Mouse (Mus musculus) intestine, embryonic 16.5 days (tissue): Measurements from ENCODE around the gene Pkm. TPM values are rescaled to one million over a fixed set of nuclear protein-coding genes. Genes with fewer than 3 reads are reported as not detected.

Experiments
- ATAC-seq: fragments of 200-750 bp; cut with Nextera tagmentation; 2 replicates; pipeline ENCODE4 v1.8.0; 2017; ENCODE audit warnings: moderate TSS enrichment, moderate library complexity
- H3K27ac ChIP-seq: fragments of 300-500 bp; sonication (generic); 2 replicates; pipeline ENCODE4 v1.5.1; 2014; ENCODE audit warnings: mild to moderate bottlenecking, low read length
- H3K27me3 ChIP-seq: fragments of 300-500 bp; sonication (generic); replicated peaks from 2 replicates; pipeline ENCODE4 v1.6.1; 2014; ENCODE audit warnings: low read length, control low read depth, mixed read lengths; ENCODE audit not compliant: control insufficient read depth, insufficient read depth
- H3K36me3 ChIP-seq: fragments of 300-500 bp; sonication (generic); 2 replicates; pipeline ENCODE4 v1.6.1; 2014; ENCODE audit warnings: low read length, control low read depth; ENCODE audit not compliant: control insufficient read depth, insufficient read depth
- H3K4me1 ChIP-seq: fragments of 300-500 bp; sonication (generic); 2 replicates; pipeline ENCODE4 v1.6.1; 2014; ENCODE audit warnings: low read length, control low read depth, mixed read lengths; ENCODE audit not compliant: control insufficient read depth, insufficient read depth
- H3K4me2 ChIP-seq: fragments of 300-500 bp; sonication (generic); 2 replicates; pipeline ENCODE4 v1.6.1; 2014; ENCODE audit warnings: low read depth, low read length, control low read depth
- H3K4me3 ChIP-seq: fragments of 300-500 bp; sonication (generic); 2 replicates; pipeline ENCODE4 v1.5.1; 2014; ENCODE audit warnings: mild to moderate bottlenecking, low read length
- H3K9ac ChIP-seq: fragments of 300-500 bp; sonication (generic); 2 replicates; pipeline ENCODE4 v1.6.1; 2014; ENCODE audit warnings: low read depth, low read length
- H3K9me3 ChIP-seq: fragments of 300-500 bp; sonication (generic); 2 replicates; pipeline ENCODE4 v1.6.1; 2016; ENCODE audit warnings: low read length, control low read depth; ENCODE audit not compliant: control insufficient read depth
- WGBS: fragments of 180-500 bp; shearing (Covaris S2); extraction: QIAGEN DNeasy Blood & Tissue Kit; methylation state at CpG from one replicate; pipeline ENCODE4 v1.1.7; 2014; 5-methylcytosine and 5-hydroxymethylcytosine counted together
- polyA plus RNA-seq: library from polyadenylated mRNA; unstranded; fragments of >200 nt; fragmentation: Nextera tagmentation; extraction: Ambion mirVana; gene quantifications from 2 replicates; pipeline ENCODE4 v1.2.1, GENCODE M21; 2015

Pkm gene
- polyA plus RNA-seq, 1 experiment from 2014 or later: 1,198 TPM

DNA sequence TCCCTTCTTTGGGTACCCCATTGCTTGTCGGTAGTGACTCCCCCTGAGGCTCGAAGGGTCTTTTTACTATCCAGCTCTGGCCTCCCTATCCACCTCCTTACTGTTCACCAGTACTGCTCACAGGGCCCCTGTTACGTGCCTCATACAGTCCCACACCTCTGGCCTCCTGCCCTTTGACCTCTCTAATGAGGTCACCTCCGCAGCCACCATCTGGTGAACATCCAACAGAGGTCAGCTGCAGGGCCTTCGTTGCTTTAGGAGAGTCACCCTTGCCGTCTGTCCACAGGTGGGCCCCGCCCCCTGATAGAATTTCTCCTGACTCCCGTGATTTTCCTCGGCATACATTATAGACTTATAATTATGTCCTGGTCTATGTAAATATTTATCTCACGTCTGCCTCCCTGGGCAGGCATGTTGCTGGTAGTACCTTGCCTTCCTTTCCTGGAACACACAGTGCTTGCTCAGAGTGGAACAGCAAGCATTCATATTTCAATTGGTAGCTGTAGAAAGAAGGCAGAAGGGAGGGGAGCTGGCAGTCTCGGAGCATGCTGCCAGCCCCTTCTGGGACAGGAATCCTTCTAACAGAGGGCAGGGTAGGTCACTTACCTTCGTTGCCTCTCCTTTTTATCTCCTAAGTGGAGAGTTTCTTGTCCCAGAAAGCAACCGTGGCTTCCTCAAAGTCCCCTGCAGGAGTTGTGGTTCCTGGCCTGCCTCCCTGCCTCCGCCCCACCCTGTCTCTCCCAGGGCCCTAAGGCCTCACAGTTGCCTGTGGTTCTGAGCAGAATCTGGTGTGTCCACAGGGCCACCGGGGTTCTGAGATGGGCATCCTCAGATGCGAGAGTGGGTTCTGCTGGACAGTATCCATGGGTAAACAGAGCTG lies 38.6 kb downstream of the Pkm start:
- H3K36me3 ChIP-seq: no peaks in the 10 kb centered on the region
- no peak overlapping the region for H3K4me3 ChIP-seq
- H3K9ac ChIP-seq: peak overlapping the region; percentile 34; the same call in 1 of the 2 replicates
- peak overlapping the region; percentile 6 for H3K27ac ChIP-seq
- WGBS: 39% methylated on average over 16 of the region's 16 CpGs
- no peaks in the 10 kb centered on the region for H3K9me3 ChIP-seq
- H3K4me2 ChIP-seq: no peak overlapping the region
- peaks cover 30% of the 10 kb centered on the region for H3K4me1 ChIP-seq
- H3K27me3 ChIP-seq: no peaks in the 10 kb centered on the region
- peak; percentile 27 for ATAC-seq

DNA sequence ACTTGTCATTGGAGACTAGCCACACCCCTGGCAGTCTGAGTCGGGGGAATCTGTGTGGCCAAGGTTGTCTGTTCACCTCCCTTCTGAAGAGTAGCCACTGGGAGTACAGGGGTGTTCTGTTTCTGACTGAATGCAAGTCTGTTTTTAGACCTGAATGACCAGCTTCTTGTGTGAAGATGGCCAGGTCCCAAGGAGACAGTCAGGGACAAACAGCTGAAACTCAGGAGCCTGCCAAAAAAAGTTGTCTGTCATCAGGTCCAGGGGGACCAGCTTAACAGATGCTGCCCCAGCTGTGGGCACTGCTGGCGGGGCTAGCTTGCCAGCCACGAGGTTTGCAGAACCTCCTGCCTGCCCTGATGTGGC lies 39.3 kb downstream of the Pkm start:
- H3K9me3 ChIP-seq: no peaks in the 10 kb centered on the region
- H3K9ac ChIP-seq: peak overlapping the region; percentile 34; the same call in 1 of the 2 replicates
- no peak overlapping the region for H3K4me3 ChIP-seq
- H3K4me1 ChIP-seq: peaks cover 30% of the 10 kb centered on the region
- H3K4me2 ChIP-seq: no peak overlapping the region
- peak overlapping the region; percentile 6 for H3K27ac ChIP-seq
- no peak for ATAC-seq
- WGBS: 38% methylated on average over 3 of the region's 3 CpGs
- no peaks in the 10 kb centered on the region for H3K27me3 ChIP-seq
- no peaks in the 10 kb centered on the region for H3K36me3 ChIP-seq

DNA sequence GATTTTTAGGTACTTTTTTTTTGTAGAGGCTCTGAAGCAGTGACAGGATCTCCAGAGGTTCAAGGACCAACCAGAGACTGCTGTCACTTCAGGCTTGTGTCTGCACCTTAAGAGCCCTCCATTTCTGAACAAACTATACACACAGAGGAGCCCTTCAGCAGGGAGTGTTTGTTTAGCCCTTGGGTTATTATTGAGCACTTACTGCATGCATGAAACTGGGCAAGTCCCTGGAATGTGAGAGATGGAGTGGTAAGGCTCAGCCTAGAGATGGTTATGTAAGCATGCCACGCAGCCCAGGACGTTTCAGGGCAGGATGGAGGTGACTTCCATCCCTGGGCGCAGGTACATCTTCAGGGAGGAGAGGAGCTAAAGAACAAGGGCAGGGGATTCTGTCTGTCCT lies 40.2 kb downstream of the Pkm start:
- Histone ChIP-seq H3K4me2 (no peak overlapping the region), H3K27ac (no peak overlapping the region), H3K9ac (no peak overlapping the region), H3K4me3 (no peak overlapping the region), H3K27me3 (no peaks in the 10 kb centered on the region), H3K4me1 (peaks cover 27% of the 10 kb centered on the region), H3K9me3 (no peaks in the 10 kb centered on the region), H3K36me3 (no peaks in the 10 kb centered on the region)
- no peak for ATAC-seq
- WGBS: 75% methylated on average over 3 of the region's 3 CpGs

DNA sequence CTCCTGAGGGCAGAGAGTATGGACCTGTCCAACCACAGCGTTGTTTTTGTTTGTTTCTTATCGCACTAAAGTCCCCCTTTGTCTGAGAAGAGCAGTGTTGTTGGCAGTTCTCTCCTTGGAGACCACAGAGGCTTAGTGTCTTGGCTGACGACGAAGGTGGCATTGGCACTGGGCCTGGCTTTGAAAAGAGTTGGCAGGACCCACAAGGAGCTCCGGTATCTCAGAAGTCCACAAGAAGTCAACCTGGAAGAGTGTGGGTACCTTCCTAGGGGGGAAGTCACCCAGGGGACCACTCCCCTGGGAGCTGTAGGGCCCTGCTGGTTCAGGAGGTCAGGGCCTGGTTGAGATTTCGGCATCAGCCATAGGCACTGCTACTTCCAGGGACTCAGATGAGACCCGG lies 44.9 kb downstream of the Pkm start:
- Histone ChIP-seq H3K27me3 (no peaks in the 10 kb centered on the region), H3K4me3 (no peak overlapping the region), H3K9ac (no peak overlapping the region), H3K4me2 (no peak overlapping the region), H3K27ac (no peak overlapping the region), H3K36me3 (no peaks in the 10 kb centered on the region), H3K9me3 (no peaks in the 10 kb centered on the region), H3K4me1 (no peaks in the 10 kb centered on the region)
- WGBS: 85% methylated on average over 7 of the region's 7 CpGs
- ATAC-seq: no peak

DNA sequence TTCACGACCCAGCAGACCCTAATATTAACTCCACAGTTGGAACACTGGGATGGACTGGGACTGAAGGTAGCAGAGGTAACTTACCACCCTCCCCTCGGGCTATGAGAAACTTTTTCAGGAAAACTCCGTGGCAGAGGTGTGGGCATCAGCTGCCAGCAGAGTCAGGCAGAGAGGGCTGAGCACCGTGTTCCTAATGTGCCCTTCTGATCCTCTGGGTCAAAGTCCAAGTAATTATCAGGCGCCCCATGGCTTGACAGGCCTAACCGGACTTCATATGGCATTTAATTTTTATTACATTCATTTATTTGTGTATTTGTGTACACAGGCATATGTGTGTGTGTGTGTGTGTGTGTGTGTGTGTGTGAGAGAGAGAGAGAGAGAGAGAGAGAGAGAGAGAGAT lies 46.9 kb downstream of the Pkm start:
- no peak overlapping the region for H3K27ac ChIP-seq
- H3K4me2 ChIP-seq: no peak overlapping the region
- H3K9ac ChIP-seq: no peak overlapping the region
- no peaks in the 10 kb centered on the region for H3K36me3 ChIP-seq
- H3K9me3 ChIP-seq: no peaks in the 10 kb centered on the region
- H3K4me3 ChIP-seq: no peak overlapping the region
- no peaks in the 10 kb centered on the region for H3K27me3 ChIP-seq
- WGBS: 49% methylated on average over 6 of the region's 6 CpGs
- ATAC-seq: peak; percentile 58
- peaks cover 4% of the 10 kb centered on the region; the same call in 1 of the 2 replicates for H3K4me1 ChIP-seq

DNA sequence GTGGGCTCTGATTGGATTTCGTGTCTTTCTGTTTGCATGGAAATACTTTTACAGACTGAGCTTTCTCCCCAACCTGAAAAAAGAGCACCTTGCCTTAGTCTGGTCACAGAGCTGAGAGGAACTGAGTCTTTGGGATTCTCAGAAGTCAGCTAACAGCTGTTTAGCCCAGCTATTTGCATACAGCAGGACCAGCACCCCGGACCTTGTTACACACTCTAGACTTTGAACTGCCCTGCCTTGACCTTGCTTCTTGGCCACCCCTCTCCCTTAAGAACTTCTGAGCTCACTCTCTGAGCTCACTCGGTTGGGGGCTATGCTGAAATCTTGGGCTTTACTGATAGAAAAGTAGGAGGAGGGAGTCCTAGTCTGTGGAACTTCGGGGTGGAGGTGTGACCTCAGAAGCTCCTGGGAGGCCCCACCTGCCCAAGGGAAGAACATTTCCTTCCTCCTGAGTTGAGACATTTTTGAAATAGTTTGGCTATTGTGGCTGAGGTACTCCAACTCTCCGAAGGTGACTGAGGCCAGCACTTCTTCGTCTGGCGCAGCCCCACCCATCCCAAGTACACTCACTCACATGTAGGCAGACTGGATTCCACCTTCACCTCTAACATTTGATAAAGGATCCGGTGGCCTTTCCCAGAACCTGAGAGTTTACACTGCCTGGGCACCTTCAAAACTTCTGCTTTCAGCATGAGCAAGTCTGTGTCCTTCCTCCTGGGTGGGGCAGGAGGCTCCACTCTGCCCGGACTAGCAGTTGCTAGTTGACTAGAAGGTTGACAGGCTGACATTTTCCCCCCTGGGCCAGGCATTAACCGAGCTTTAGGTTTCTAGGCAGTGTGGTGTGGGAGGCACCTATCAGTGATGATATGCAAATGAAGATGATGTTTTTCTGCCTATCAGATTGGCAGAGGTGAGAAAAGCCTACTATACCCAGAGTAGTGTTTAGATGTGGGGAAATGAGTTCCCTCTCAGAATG lies 51.0 kb downstream of the Pkm start:
- Histone ChIP-seq H3K4me1 (peaks cover 4% of the 10 kb centered on the region; the same call in 1 of the 2 replicates), H3K9me3 (no peaks in the 10 kb centered on the region), H3K4me3 (no peak overlapping the region), H3K9ac (no peak overlapping the region), H3K27me3 (no peaks in the 10 kb centered on the region), H3K27ac (peak overlapping the region; percentile 25; the same call in 1 of the 2 replicates), H3K36me3 (no peaks in the 10 kb centered on the region), H3K4me2 (no peak overlapping the region)
- 46% methylated on average over 10 of the region's 10 CpGs for WGBS
- ATAC-seq: peak; percentile 52

DNA sequence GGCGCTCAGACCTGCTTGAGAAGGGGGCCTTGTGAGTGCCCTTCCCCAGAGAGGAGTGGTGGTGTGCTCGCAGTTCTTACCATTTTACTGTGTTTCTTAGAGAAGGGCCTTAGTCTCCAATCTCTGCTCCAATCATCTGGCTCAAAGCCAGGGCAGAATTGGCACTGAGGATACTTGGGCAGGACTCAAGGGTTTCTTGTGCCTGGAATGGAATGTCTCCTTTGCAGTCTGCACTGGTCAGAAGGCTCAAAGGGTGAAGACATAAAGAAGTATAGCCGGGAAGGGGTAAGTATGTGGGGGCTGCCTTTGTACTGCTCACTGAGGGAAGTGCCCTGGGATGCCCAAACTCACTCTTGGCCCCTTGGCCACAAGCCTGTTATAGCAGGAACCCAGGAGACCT lies 53.1 kb downstream of the Pkm start:
- Histone ChIP-seq H3K9ac (no peak overlapping the region), H3K4me3 (no peak overlapping the region), H3K4me1 (peaks cover 4% of the 10 kb centered on the region; the same call in 1 of the 2 replicates), H3K36me3 (no peaks in the 10 kb centered on the region), H3K27ac (no peak overlapping the region), H3K9me3 (no peaks in the 10 kb centered on the region), H3K27me3 (no peaks in the 10 kb centered on the region), H3K4me2 (no peak overlapping the region)
- WGBS: 84% methylated on average over 3 of the region's 3 CpGs
- ATAC-seq: no peak

DNA sequence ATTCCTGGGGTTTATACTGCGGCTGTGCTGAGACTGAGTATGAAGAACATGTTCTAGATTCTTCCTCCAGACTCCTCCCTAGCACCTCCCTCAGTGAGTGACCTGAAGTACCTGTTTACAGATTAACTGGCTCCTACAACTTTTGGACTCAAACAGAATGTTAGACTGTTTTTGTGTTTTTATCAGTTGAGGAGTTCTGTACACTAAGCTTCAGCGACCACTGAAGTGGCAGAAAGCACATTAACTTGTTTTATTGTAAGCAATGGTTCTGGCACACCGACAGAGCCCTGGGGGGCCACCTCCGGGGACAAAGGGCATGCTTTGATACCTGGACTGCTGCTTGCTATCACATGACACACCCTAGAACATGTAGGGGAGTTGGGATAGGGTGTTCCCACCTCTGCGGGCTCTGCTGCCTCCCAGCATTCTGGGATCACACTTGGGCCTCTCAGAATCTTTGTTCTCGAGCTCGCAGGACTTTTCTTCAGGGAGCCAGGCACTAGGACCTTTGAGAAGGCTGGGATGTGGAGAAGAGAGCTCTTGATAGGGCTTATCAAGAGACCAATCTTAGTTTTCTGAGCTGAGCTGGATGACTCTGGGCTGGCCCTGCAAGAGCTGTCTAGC lies 60.2 kb downstream of the Pkm start:
- ATAC-seq: peak; percentile 90
- no peak overlapping the region for H3K4me3 ChIP-seq
- peak overlapping the region; percentile 44; the same call in 1 of the 2 replicates for H3K27ac ChIP-seq
- 42% methylated on average over 7 of the region's 7 CpGs for WGBS
- no peak overlapping the region for H3K4me2 ChIP-seq
- H3K9ac ChIP-seq: no peak overlapping the region
- no peaks in the 10 kb centered on the region for H3K27me3 ChIP-seq
- H3K4me1 ChIP-seq: peaks cover 2% of the 10 kb centered on the region; the same call in 1 of the 2 replicates
- H3K9me3 ChIP-seq: no peaks in the 10 kb centered on the region
- no peaks in the 10 kb centered on the region for H3K36me3 ChIP-seq

DNA sequence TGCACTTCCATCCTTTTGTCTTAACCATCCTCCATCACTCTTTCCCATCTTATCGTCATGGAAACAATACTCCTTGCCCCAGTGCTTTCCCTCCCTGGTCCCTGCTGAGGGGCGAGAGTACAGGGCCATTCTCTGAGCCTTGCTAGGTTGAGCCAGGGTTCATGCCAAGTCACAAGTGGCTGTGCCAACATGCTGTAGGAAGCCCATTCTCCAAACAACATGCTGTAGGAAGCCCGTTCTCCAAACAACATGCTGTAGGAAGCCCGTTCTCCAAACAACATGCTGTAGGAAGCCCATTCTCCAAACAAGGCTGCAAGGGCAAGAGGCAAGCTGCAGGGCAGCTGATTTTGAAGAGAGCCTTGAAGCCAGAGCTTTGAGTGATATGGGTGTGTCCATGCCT lies 62.1 kb downstream of the Pkm start:
- H3K36me3 ChIP-seq: no peaks in the 10 kb centered on the region
- no peak overlapping the region for H3K27ac ChIP-seq
- WGBS: 89% methylated on average over 4 of the region's 4 CpGs
- H3K4me2 ChIP-seq: no peak overlapping the region
- peaks cover 2% of the 10 kb centered on the region for H3K4me1 ChIP-seq
- no peaks in the 10 kb centered on the region for H3K9me3 ChIP-seq
- ATAC-seq: no peak
- H3K27me3 ChIP-seq: no peaks in the 10 kb centered on the region
- no peak overlapping the region for H3K9ac ChIP-seq
- H3K4me3 ChIP-seq: no peak overlapping the region
